Mouse (Mus musculus) layer of hippocampus, adult 18-20 months (tissue): ENCODE measurements at regions not wholly inside any gene's neighbourhood (a gene's known extent, or its start where the extent isn't known, plus 50 kb on each side); places are given as distances from the start of the nearest gene placed in this dataset.

Experiments
- DNase-seq, 2 experiments: peaks; one replicate each; pipeline ENCODE4 v3.0.0; 2022; ENCODE audit warnings: low spot score in 2 of 2

DNA sequence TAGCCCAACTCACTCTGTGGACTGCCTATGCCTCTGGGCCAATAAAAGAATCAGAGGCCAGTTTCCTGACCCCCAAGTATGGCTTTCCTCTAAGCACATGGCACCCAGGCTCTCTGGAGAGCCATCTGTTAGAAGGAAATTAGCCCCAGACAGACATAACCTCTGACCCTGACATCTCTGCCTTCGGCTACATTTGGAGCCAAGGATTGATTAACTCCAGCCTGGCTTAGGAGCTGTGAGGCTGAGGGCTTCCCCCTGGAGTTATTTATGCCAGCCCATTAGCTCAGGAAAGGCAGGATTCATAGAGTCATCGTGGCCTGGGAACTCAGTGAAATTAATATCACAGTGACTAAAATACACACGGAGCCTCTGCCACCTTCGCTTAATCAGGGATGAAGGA, 137.5 kb downstream of the Wscd1 start:
- DNase-seq = no peak

DNA sequence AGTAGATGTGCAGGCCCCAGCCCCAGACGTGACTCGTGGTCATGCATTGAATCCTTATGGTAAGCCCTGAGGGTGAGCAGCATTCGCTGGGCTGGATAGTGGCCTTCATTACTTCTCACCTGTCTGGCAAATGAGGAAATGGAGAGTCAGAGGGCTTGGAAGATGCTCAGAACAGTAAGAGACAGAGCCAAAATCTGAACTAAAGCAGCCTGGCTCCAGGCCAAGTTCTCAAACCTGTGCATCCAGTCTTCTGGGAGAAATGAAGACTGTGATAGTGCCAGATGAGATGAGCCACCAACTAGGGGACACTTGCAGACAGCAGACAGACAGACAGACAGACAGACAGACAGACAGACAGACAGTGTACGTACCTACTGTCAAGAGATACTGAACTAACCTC, 137.1 kb downstream of the Wscd1 start:
- no peak for DNase-seq

DNA sequence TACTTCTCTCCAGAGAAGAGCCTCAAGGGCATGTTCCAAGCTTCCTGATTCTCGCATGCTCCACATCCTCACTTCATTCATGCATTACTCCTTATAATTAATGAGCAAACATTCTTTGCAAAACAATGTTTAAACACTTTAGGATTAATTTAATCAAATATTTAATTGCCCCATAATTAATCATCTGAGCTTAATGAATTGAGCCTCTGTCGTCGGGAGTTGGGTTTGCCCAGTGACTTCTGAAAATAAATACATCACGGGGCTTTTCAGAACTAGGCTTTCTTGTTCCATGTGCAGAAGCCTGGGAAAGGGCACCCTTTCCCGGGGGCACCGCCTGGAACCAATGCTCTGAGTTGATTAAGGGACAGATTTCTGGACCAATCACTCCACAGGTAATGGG, 135.1 kb downstream of the Wscd1 start:
- no peak for DNase-seq

DNA sequence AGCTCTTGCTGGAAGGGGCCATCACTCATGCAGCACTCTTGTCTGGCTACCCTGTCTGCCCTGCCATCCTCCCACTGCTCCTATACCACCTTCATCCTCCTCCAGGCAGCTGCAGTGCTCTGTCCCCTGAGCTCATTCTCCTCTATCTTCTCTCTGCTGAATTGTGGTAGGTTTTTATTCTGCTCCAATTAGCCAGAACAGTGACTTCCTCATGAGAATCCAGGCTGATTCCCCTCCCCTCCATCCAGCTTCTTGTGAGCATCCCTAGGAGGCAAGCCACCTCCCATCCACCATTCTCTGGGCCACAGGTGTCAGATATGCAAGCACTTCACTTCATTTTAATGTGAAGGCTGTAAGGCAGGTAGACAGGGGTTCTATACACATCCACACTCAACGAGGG, 132.1 kb downstream of the Wscd1 start:
- no peak for DNase-seq

DNA sequence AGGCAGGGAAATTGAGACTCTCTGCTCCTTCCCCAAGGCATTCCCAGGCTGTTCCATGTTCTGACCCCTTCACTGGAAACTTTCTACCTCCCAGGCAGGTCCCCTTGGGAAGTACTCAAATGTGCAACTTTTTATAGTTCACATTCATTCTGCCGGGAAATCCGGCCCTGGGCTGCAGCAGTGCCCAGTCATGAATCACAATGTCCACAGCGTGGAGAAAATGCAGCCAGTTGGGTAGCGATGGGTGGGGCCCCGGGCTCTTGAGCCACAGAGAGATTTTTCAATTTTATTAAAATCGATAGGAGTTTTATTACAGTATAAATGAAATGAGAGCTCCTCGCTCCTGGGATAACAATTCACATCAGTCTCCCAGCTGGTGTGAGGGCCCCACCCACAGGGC, 121.6 kb downstream of the Wscd1 start:
- DNase-seq = no peak

DNA sequence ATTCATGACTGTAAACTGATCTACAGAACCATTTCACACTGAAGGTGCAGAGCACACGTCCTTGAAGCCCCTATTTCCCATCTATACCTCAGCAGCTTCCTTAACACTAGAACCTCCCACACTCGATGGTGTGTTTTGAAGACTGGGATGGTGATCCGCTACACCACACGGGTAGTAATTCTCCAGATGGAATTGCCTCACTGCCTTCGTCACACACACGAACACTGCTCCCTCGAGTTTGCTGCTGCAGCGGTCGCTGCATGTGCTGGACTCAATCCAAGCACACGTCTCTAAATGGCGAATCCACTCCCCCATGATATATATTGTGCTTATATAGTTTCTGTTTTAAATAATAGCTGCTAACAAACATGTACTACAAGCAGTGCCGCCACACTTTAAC, 117.0 kb downstream of the Wscd1 start:
- no peak for DNase-seq

DNA sequence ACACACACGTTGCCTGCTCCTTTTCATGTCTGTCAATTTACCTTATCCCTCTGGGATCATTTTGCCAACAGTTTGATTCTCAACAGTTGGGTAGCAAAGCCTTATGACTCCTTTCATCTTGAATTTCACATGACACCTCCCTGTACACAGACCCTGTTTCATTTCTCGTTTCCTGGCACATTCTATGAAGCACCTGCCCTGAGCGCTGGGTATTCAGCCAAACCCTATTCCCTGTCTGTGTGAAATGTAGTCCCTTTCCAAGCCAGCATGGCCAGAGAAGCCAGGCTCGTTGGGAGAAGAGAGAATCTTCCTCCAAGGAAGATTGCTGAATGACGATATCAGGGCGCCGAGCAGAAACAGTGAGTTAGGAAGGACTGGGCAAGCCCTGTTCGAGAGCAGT, 108.2 kb downstream of the Wscd1 start:
- DNase-seq = no peak

DNA sequence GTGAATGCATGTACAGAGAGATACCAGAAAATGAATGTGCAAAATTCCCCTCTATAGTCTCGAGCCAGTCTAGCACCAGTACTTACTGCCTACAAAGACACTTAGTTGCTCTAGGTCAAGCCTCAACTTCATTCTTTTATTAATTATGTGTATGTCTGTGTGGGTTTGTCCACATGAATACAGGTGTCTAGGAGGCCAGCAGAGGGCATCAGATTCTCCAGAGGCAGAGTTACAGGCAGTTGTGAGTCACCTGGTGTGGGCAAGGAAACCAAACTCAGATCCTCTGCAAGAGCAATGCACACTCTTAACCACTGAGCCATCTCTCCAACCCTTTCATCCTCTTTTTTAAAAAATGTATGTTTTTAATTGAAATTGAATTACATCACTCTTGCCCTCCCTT, 105.8 kb downstream of the Wscd1 start:
- no peak for DNase-seq

DNA sequence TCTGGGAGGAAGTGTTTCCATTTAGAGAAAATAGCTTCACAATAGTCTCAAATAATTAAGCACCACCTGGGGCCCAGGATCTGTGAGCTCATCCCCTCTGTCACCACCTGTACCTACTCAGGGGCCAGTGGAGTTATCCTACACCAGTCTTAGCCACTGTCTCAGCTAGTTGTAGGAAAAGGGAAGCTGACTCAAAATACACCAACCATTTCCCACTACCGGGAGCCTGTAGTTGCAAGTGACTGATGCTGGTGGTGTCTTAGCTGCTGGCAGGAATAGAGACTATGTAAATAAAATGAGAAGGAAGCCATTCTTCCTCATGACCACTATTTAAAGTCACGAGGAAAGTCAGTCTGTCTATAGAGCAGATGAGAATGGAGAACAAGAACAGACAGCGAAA, 105.3 kb downstream of the Wscd1 start:
- no peak for DNase-seq

DNA sequence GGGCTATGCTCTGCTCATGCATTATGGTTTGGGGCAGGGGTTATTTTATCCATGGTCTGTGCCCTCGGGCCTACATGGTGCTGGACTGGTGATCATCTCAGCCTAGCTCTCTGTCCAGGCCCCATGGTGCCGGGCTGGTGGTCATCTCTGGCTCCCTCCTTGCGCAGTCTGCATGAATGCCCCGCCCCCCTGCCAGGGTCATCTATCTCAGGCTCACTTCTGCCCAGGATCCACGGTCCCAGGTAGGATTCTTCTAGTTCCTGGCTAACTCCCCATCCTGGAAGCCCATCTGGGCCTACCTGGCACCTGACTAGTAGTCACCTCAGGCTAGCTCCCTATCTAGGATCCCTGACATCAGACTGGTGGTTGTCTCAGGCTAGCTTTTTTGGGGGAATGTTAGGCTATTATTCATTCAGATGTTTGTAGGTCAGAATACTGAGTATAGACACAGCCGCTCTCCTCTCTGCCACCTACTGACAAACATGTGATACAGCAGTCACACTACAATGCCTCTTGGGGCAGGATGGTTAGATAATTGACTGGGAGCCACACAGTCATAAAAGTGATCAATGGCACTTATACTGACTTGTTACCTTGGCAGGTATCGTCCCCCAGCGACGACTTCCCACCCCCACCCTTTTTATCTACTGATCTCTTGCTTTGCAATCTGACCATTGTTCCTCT, 98.1 kb downstream of the Wscd1 start:
- DNase-seq = peak; percentile 14 to 44

DNA sequence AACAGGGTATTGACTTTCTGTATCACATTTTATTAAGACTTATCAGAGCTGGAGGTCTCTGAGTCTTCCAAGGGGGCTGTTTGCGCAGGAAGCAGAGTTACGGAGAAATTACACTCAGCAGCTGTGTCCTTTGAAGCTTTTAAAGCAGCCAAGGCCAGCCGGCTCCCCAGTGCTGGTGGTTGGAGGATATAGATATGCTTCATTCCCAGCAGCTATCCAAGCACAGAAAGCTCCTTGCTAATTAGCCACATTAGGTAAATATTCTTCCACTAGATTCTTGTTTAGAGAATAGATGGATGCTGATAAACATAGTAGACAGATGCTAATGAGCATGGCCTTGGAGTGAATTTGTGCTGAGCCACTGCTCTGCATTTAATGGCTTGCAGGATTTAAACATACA, 96.8 kb downstream of the Wscd1 start:
- no peak for DNase-seq

DNA sequence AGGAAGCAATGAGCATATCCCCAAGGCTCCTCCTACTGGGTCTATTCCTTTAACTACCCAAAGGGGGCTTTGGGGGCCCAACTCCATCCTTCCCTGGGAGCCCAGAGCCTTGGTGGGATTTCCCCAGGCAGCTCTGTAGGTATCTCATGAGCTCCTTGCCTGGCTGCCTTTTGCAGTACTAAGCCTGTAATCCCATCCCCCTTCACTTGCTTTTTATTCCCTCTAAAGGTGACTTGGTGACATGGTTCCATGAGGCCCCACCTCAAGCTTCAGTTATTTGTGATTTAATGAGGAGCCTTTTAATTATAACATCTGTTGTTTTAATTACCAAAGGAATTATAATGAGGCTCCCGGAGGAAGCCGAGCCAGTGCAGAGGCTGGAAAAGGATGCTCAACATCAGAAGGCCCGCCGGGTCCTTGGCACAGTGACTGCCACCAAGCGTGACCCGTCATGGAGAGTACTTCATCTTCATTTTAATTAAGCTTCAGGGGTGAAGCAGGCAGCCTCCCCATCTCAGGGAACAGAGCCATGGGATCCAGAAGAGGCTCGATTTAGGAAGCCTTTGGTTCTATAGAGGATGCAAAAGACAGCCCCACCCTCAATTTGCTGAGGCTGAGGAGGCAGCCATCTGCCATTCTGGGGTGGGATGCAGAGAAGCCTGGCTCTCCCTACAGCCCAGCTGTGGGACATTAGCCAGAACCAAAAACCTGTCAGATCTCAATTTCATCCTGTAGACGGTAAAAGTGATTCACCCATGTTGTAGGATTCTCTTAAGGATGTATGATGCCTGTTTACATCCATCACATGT, 91.1 kb downstream of the Wscd1 start:
- DNase-seq = no peak
